Mouse (Mus musculus) C2C12 (cell line): Measurements from ENCODE around the gene Rbbp5. TPM values are rescaled to one million over a fixed set of nuclear protein-coding genes. Genes with fewer than 3 reads are reported as not detected.

Experiments
- H3K27me3 ChIP-seq: one replicate; pipeline ENCODE4 v1.6.1; 2011; ENCODE audit not compliant: control insufficient read depth, insufficient read depth, insufficient read length
- H3K36me3 ChIP-seq: one replicate; pipeline ENCODE4 v1.6.1; 2011; ENCODE audit not compliant: control insufficient read depth, insufficient read depth
- H3K4me3 ChIP-seq: one replicate; pipeline ENCODE4 v1.5.1; 2011; ENCODE audit warnings: mild to moderate bottlenecking, control low read depth; ENCODE audit not compliant: poor library complexity, insufficient read depth, severe bottlenecking
- H3K79me2 ChIP-seq: one replicate; pipeline ENCODE4 v1.6.1; 2011; ENCODE audit not compliant: control insufficient read depth, insufficient read depth
- H3K79me3 ChIP-seq: one replicate; pipeline ENCODE4 v1.6.1; 2011; ENCODE audit warnings: low read depth, control low read depth
- H3ac ChIP-seq: one replicate; pipeline ENCODE3; 2011; ENCODE audit warnings: low read depth; ENCODE audit not compliant: control insufficient read depth, insufficient read length
- CEBPB ChIP-seq: IDR thresholded peaks from one replicate; pipeline ENCODE4 v1.6.1; 2011; ENCODE audit warnings: low read depth, mild to moderate bottlenecking, control low read depth, moderate library complexity
- CTCF ChIP-seq: IDR thresholded peaks from one replicate; pipeline ENCODE4 v1.5.1; 2011; ENCODE audit not compliant: control insufficient read depth, insufficient read depth, insufficient read length
- FOSL1 ChIP-seq: IDR thresholded peaks from one replicate; pipeline ENCODE4 v1.8.0; 2011; ENCODE audit warnings: mild to moderate bottlenecking, low read length; ENCODE audit not compliant: poor library complexity, insufficient read depth, severe bottlenecking
- MAX ChIP-seq: IDR thresholded peaks from one replicate; pipeline ENCODE4 v1.6.1; 2011; ENCODE audit warnings: mild to moderate bottlenecking, control low read depth
- MYOD1 ChIP-seq: IDR thresholded peaks from one replicate; pipeline ENCODE4 v1.6.1; 2011; ENCODE audit warnings: low read depth; ENCODE audit not compliant: control insufficient read depth, insufficient read length
- MYOG ChIP-seq: IDR thresholded peaks from one replicate; pipeline ENCODE4 v1.6.1; 2011; ENCODE audit not compliant: control insufficient read depth, insufficient read length; ENCODE audit errors: extremely low read depth
- USF1 ChIP-seq: IDR thresholded peaks from one replicate; pipeline ENCODE4 v1.6.1; 2011; ENCODE audit warnings: low read depth, mild to moderate bottlenecking, control low read depth, moderate library complexity
- polyA plus RNA-seq: library from polyadenylated mRNA; unstranded; fragments of >200 nt; fragmentation: generic; extraction: Trizol; gene quantifications from one replicate; pipeline ENCODE4 v1.2.1, GENCODE M21; 2012; ENCODE audit warnings: missing spikeins

Gene Rbbp5
- polyA plus RNA-seq, 1 experiment, result 22.2 TPM

GRCm38 (mm10) chr1:132525832-132526231 lies 48.7 kb downstream of the Rbbp5 start:
- peaks cover 69% of the 10 kb centered on the region for H3K27me3 ChIP-seq
- H3K79me3 ChIP-seq, result no peaks in the 10 kb centered on the region
- no peak overlapping the region for H3ac ChIP-seq
- TF ChIP-seq CEBPB (no peak), FOSL1 (no peak), MAX (no peak), USF1 (no peak), MYOD1 (no peak), MYOG (no peak), CTCF (no peak)
- no peak overlapping the region for H3K4me3 ChIP-seq
- H3K79me2 ChIP-seq, result no peaks in the 10 kb centered on the region
- H3K36me3 ChIP-seq, result no peaks in the 10 kb centered on the region

DNA sequence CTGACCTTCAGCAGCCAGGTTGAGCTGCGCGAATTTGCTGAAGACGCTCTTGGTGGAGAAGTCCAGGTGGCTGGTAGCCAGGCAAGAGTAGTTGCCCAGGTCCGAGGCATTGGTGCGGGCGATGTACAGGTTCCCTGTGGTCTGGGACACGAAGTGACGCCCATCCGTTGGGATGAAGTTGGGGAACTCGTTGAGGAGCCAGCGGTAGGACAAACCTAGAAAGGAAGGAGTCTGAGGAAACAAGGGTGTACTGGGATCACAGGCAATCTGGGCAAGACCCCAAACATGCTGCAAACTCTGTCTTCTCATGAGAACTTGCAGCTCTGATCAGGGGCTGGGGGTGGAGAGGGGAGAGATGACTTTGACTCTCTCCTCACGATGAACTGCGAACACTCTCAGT lies 50.9 kb downstream of the Rbbp5 start:
- TF ChIP-seq MYOG (no peak), CTCF (no peak), MAX (no peak), FOSL1 (no peak), MYOD1 (no peak), CEBPB (no peak), USF1 (no peak)
- H3K79me2 ChIP-seq, result no peaks in the 10 kb centered on the region
- peaks cover 76% of the 10 kb centered on the region for H3K27me3 ChIP-seq

DNA sequence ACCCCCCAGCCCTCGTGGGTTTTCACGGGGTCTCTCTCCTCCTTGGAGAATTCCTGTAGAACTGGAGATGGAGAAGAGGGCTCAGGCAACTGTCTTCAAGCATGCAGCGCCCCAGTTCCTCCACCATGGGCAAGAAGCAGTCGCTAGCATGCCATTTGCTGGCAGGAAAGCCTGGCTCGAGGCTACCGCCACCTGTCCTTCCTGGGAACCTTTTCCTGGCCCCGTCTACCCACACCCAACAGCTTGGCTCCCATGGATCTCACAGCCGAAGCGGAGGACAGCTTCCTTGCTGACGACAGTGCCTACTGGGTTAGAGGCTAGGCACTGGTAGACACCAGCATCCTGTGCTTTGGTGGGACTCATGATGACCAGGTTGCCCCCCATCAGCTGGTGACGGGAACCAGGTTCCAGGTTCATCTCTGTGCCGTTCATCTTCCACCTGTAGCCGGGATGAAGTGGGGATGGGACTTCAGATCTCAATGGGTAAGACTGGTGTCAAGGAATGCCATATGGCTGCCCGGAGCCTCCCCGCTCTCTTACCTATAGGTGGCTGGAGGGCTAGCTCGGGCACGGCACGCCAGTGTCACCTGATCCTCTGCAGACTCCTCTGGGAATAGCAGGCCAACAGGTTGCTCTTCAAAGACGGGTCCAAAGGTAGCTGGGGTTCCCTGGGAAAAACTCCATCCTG lies 51.6 kb downstream of the Rbbp5 start:
- no peaks in the 10 kb centered on the region for H3K79me3 ChIP-seq
- no peaks in the 10 kb centered on the region for H3K36me3 ChIP-seq
- H3K79me2 ChIP-seq, result no peaks in the 10 kb centered on the region
- H3ac ChIP-seq, result no peak overlapping the region
- H3K27me3 ChIP-seq, result peaks cover 78% of the 10 kb centered on the region
- TF ChIP-seq USF1 (no peak), FOSL1 (no peak), MYOG (no peak), MAX (no peak), CEBPB (no peak), MYOD1 (no peak), CTCF (no peak)
- no peak overlapping the region for H3K4me3 ChIP-seq

More for the DNA sequence above, 50.9 kb downstream of the Rbbp5 start:
- Histone ChIP-seq H3K79me3 (no peaks in the 10 kb centered on the region), H3K36me3 (no peaks in the 10 kb centered on the region), H3K4me3 (no peak overlapping the region), H3ac (no peak overlapping the region)

GRCm38 (mm10) chr1:132530631-132531191 lies 53.5 kb downstream of the Rbbp5 start:
- H3K4me3 ChIP-seq, result no peak overlapping the region
- no peaks in the 10 kb centered on the region for H3K36me3 ChIP-seq
- TF ChIP-seq CTCF (no peak), MYOD1 (no peak), MAX (no peak), MYOG (no peak), CEBPB (no peak), FOSL1 (no peak), USF1 (no peak)
- no peak overlapping the region for H3ac ChIP-seq
- H3K27me3 ChIP-seq, result peaks cover 89% of the 10 kb centered on the region
- no peaks in the 10 kb centered on the region for H3K79me3 ChIP-seq
- no peaks in the 10 kb centered on the region for H3K79me2 ChIP-seq

- Histone ChIP-seq H3K79me2 (no peaks in the 10 kb centered on the region), H3K79me3 (no peaks in the 10 kb centered on the region), H3K27me3 (peaks cover 97% of the 10 kb centered on the region), H3K4me3 (no peak overlapping the region), H3ac (no peak overlapping the region), H3K36me3 (no peaks in the 10 kb centered on the region)
- TF ChIP-seq USF1 (no peak), FOSL1 (no peak), CTCF (no peak), MYOD1 (no peak), CEBPB (no peak), MAX (no peak), MYOG (no peak)
These were observed 55.4 kb downstream of the Rbbp5 start for GRCm38 (mm10) chr1:132532521-132532920.

GRCm38 (mm10) chr1:132533840-132534239 lies 56.7 kb downstream of the Rbbp5 start:
- peaks cover 94% of the 10 kb centered on the region for H3K27me3 ChIP-seq
- H3ac ChIP-seq, result no peak overlapping the region
- H3K79me3 ChIP-seq, result no peaks in the 10 kb centered on the region
- no peaks in the 10 kb centered on the region for H3K36me3 ChIP-seq
- H3K79me2 ChIP-seq, result no peaks in the 10 kb centered on the region
- TF ChIP-seq USF1, result no peak
- no peak for TF ChIP-seq MYOD1
- TF ChIP-seq MYOG, result no peak
- no peak for TF ChIP-seq MAX
- no peak for TF ChIP-seq FOSL1
- TF ChIP-seq CTCF, result no peak
- no peak for TF ChIP-seq CEBPB
- no peak overlapping the region for H3K4me3 ChIP-seq
